Mouse (Mus musculus): ENCODE measurements around the gene Hist1h2be. TPM values are rescaled to one million over a fixed set of nuclear protein-coding genes. Genes with fewer than 3 reads are reported as not detected.
A peak's percentile ranks its signal among the peaks of the same experiment; 100 is the strongest.
"Not testable (repeated sequence)": the region's sequence is repeated elsewhere in the genome, so short reads cannot be mapped to it uniquely, and the experiment has no call there.

Hist1h2be gene
- polyA plus RNA-seq, 1 experiment from 2014 or later = 2.3 TPM

GRCm38 (mm10) chr13:23543965-23544786 lies 76.7 kb downstream of the Hist1h2be start, which contains the start of gene Hist1h3f:
Gene Hist1h3f (plus strand): TSS chr13:23544052.
- peak within 1 kb of the TSS; percentile 90 for H3K27ac ChIP-seq (ENCODE audit: low read length)
- peak; percentile 89 for ATAC-seq
- no peaks in the 10 kb centered on the region for H3K9me3 ChIP-seq (ENCODE audit: control insufficient read depth, low read length)
- no peaks in the 10 kb centered on the region for H3K4me1 ChIP-seq (ENCODE audit: control insufficient read depth, insufficient read depth, low read length)
- H3K4me3 ChIP-seq (ENCODE audit: low read length) = peak within 1 kb of the TSS; percentile 53
- under 1% methylated on average over 30 of the region's 45 CpGs for WGBS
- H3K27me3 ChIP-seq (replicated peaks; ENCODE audit: control insufficient read depth, insufficient read depth, low read length) = no peaks in the 10 kb centered on the region
- peak within 1 kb of the TSS; percentile 68 for H3K4me2 ChIP-seq (ENCODE audit: low read depth, low read length)
- H3K36me3 ChIP-seq (ENCODE audit: control insufficient read depth, insufficient read depth, low read length) = no peaks in the 10 kb centered on the region
- H3K9ac ChIP-seq (ENCODE audit: low read depth, low read length) = peak within 1 kb of the TSS; percentile 66

- Histone ChIP-seq H3K9ac (ENCODE audit: low read depth, low read length) (peak within 1 kb of the TSS; percentile 66), H3K4me2 (ENCODE audit: low read depth, low read length) (peak within 1 kb of the TSS; percentile 68), H3K27ac (ENCODE audit: low read length) (peak within 1 kb of the TSS; percentile 90), H3K4me3 (ENCODE audit: low read length) (peak within 1 kb of the TSS; percentile 52)
- H3K36me3 ChIP-seq (ENCODE audit: control insufficient read depth, insufficient read depth, low read length); H3K9me3 ChIP-seq (ENCODE audit: control insufficient read depth, low read length); H3K27me3 ChIP-seq (replicated peaks; ENCODE audit: control insufficient read depth, insufficient read depth, low read length); H3K4me1 ChIP-seq (ENCODE audit: control insufficient read depth, insufficient read depth, low read length): not testable (repeated sequence)
- under 1% methylated on average over 30 of the region's 42 CpGs for WGBS
- peak; percentile 94 for ATAC-seq
These were observed 77.8 kb downstream of the Hist1h2be start, which contains the start of gene Hist1h2bh for GRCm38 (mm10) chr13:23542999-23543607. Gene Hist1h2bh (minus strand): TSS chr13:23543392.

- not testable (repeated sequence) for H3K9me3 ChIP-seq (ENCODE audit: control insufficient read depth, low read length); ATAC-seq; H3K4me1 ChIP-seq (ENCODE audit: control insufficient read depth, insufficient read depth, low read length); H3K27me3 ChIP-seq (replicated peaks; ENCODE audit: control insufficient read depth, insufficient read depth, low read length); H3K36me3 ChIP-seq (ENCODE audit: control insufficient read depth, insufficient read depth, low read length)
- Histone ChIP-seq H3K9ac (ENCODE audit: low read depth, low read length) (peak overlapping the region; percentile 66), H3K4me2 (ENCODE audit: low read depth, low read length) (peak overlapping the region; percentile 60), H3K4me3 (ENCODE audit: low read length) (peak overlapping the region; percentile 52), H3K27ac (ENCODE audit: low read length) (peak overlapping the region; percentile 75)
- 12% methylated on average over 3 of the region's 3 CpGs for WGBS
These were observed 78.5 kb downstream of the Hist1h2be start for GRCm38 (mm10) chr13:23542225-23542980.

GRCm38 (mm10) chr13:23541497-23541896 lies 79.4 kb downstream of the Hist1h2be start:
- Histone ChIP-seq H3K9ac (ENCODE audit: low read depth, low read length) (no peak overlapping the region), H3K4me2 (ENCODE audit: low read depth, low read length) (no peak overlapping the region), H3K36me3 (ENCODE audit: control insufficient read depth, insufficient read depth, low read length) (no peaks in the 10 kb centered on the region), H3K4me1 (ENCODE audit: control insufficient read depth, insufficient read depth, low read length) (0 out of 2 replicates have a peak, but pooled peaks cover 5% of the 10 kb centered on the region), H3K9me3 (ENCODE audit: control insufficient read depth, low read length) (no peaks in the 10 kb centered on the region), H3K27ac (ENCODE audit: low read length) (no peak overlapping the region), H3K27me3 (replicated peaks; ENCODE audit: control insufficient read depth, insufficient read depth, low read length) (no peaks in the 10 kb centered on the region), H3K4me3 (ENCODE audit: low read length) (no peak overlapping the region)
- WGBS = 91% methylated on average over 3 of the region's 3 CpGs
- no peak for ATAC-seq

GRCm38 (mm10) chr13:23539821-23540220 lies 81.1 kb downstream of the Hist1h2be start:
- not testable (repeated sequence) for H3K36me3 ChIP-seq (ENCODE audit: control insufficient read depth, insufficient read depth, low read length); H3K9me3 ChIP-seq (ENCODE audit: control insufficient read depth, low read length); H3K27me3 ChIP-seq (replicated peaks; ENCODE audit: control insufficient read depth, insufficient read depth, low read length); H3K4me2 ChIP-seq (ENCODE audit: low read depth, low read length); H3K27ac ChIP-seq (ENCODE audit: low read length); H3K4me3 ChIP-seq (ENCODE audit: low read length); ATAC-seq; H3K9ac ChIP-seq (ENCODE audit: low read depth, low read length); H3K4me1 ChIP-seq (ENCODE audit: control insufficient read depth, insufficient read depth, low read length)
- 62% methylated on average over 1 of the region's 1 CpGs for WGBS

GRCm38 (mm10) chr13:23538249-23538648 lies 82.7 kb downstream of the Hist1h2be start:
- Histone ChIP-seq H3K9me3 (ENCODE audit: control insufficient read depth, low read length) (no peaks in the 10 kb centered on the region), H3K36me3 (ENCODE audit: control insufficient read depth, insufficient read depth, low read length) (no peaks in the 10 kb centered on the region), H3K4me2 (ENCODE audit: low read depth, low read length) (no peak overlapping the region), H3K4me1 (ENCODE audit: control insufficient read depth, insufficient read depth, low read length) (peaks cover 9% of the 10 kb centered on the region; the same call in 1 of the 2 replicates), H3K4me3 (ENCODE audit: low read length) (no peak overlapping the region), H3K9ac (ENCODE audit: low read depth, low read length) (no peak overlapping the region), H3K27me3 (replicated peaks; ENCODE audit: control insufficient read depth, insufficient read depth, low read length) (no peaks in the 10 kb centered on the region), H3K27ac (ENCODE audit: low read length) (no peak overlapping the region)
- ATAC-seq = no peak
- 76% methylated on average over 5 of the region's 5 CpGs for WGBS

GRCm38 (mm10) chr13:23537006-23537710 lies 83.8 kb downstream of the Hist1h2be start:
- no peak overlapping the region for H3K4me3 ChIP-seq (ENCODE audit: low read length)
- ATAC-seq = no peak
- H3K9ac ChIP-seq (ENCODE audit: low read depth, low read length) = no peak overlapping the region
- H3K9me3 ChIP-seq (ENCODE audit: control insufficient read depth, low read length) = no peaks in the 10 kb centered on the region
- WGBS = 68% methylated on average over 3 of the region's 3 CpGs
- H3K27ac ChIP-seq (ENCODE audit: low read length) = no peak overlapping the region
- H3K4me1 ChIP-seq (ENCODE audit: control insufficient read depth, insufficient read depth, low read length) = peaks cover 20% of the 10 kb centered on the region
- H3K27me3 ChIP-seq (replicated peaks; ENCODE audit: control insufficient read depth, insufficient read depth, low read length) = no peaks in the 10 kb centered on the region
- no peaks in the 10 kb centered on the region for H3K36me3 ChIP-seq (ENCODE audit: control insufficient read depth, insufficient read depth, low read length)
- H3K4me2 ChIP-seq (ENCODE audit: low read depth, low read length) = peak overlapping the region; percentile 12; the same call in 1 of the 2 replicates

GRCm38 (mm10) chr13:23536076-23536822 lies 84.7 kb downstream of the Hist1h2be start:
- Histone ChIP-seq H3K9ac (ENCODE audit: low read depth, low read length) (peak overlapping the region; percentile 62), H3K27ac (ENCODE audit: low read length) (peak overlapping the region; percentile 35), H3K36me3 (ENCODE audit: control insufficient read depth, insufficient read depth, low read length) (no peaks in the 10 kb centered on the region), H3K4me2 (ENCODE audit: low read depth, low read length) (peak overlapping the region; percentile 65), H3K9me3 (ENCODE audit: control insufficient read depth, low read length) (no peaks in the 10 kb centered on the region), H3K27me3 (replicated peaks; ENCODE audit: control insufficient read depth, insufficient read depth, low read length) (no peaks in the 10 kb centered on the region), H3K4me1 (ENCODE audit: control insufficient read depth, insufficient read depth, low read length) (peaks cover 21% of the 10 kb centered on the region), H3K4me3 (ENCODE audit: low read length) (peak overlapping the region; percentile 44)
- no peak for ATAC-seq
- 12% methylated on average over 7 of the region's 7 CpGs for WGBS

Measured in intestine, embryonic 16.5 days (tissue).